Mouse (Mus musculus): ENCODE measurements around the gene Tmc6.

DNA sequence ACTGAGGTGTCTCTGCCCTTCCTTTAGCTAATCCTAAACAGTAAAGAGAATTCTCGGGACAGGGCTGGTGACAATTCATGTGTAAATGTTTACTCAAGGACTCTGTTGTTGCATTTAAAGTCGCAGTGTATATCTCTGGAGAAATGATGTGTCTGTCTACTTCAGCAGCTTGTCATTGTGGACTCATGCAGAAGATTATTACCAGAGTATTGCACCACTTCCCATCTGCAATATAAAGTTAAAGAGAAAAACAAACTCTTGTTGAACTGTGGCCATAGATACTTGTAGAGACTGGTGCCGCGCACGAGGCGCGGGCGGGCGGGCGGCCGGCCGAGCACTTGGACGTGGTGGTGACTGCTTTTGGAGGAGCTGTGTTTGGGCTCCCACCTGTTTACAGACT lies 20.2 kb downstream of the Tmc6 start:
- no peak for TF ChIP-seq UBTF (IDR thresholded peaks at IDR 0.05; ENCODE audit: low read depth, low read length)
- TF ChIP-seq CTCF (conservative IDR thresholded peaks at IDR 0.05 in 1 of 2, IDR thresholded peaks at IDR 0.05 in 1 of 2; ENCODE audit: low read depth in 2 of 2, low read length in 2 of 2): no peak
- no peak for TF ChIP-seq CHD2 (IDR thresholded peaks at IDR 0.05; ENCODE audit: low read length)
- no peak for TF ChIP-seq JUN (IDR thresholded peaks at IDR 0.05; ENCODE audit: insufficient read depth, low read depth, low read length)

All from CH12.LX (cell line).